Mouse (Mus musculus): Measurements from ENCODE around the gene Lrmda.

Gene Lrmda

GRCm38 (mm10) chr14:22101961-22102805 is 82.7 kb downstream of the Lrmda start:
- DNase-seq: no peak

- DNase-seq: no peak
These were observed 86.3 kb downstream of the Lrmda start for GRCm38 (mm10) chr14:22105855-22106254.

GRCm38 (mm10) chr14:22106777-22107176 is 87.3 kb downstream of the Lrmda start:
- DNase-seq: no peak

GRCm38 (mm10) chr14:22109423-22109822 is 89.9 kb downstream of the Lrmda start:
- DNase-seq: no peak

- DNase-seq: no peak
These were observed 94.2 kb downstream of the Lrmda start for GRCm38 (mm10) chr14:22113463-22114361.

GRCm38 (mm10) chr14:22114651-22115351 is 95.3 kb downstream of the Lrmda start:
- no peak for DNase-seq

- no peak for DNase-seq
These were observed 98.6 kb downstream of the Lrmda start for GRCm38 (mm10) chr14:22118096-22118495.

- no peak for DNase-seq
These were observed 99.0 kb downstream of the Lrmda start for GRCm38 (mm10) chr14:22118512-22118911.

GRCm38 (mm10) chr14:22126276-22126675 is 106.8 kb downstream of the Lrmda start:
- DNase-seq: no peak

GRCm38 (mm10) chr14:22126859-22127258 is 107.3 kb downstream of the Lrmda start:
- no peak for DNase-seq

- DNase-seq: no peak
These were observed 111.6 kb downstream of the Lrmda start for GRCm38 (mm10) chr14:22130950-22131585.

- no peak for DNase-seq
These were observed 119.8 kb downstream of the Lrmda start for GRCm38 (mm10) chr14:22139281-22139680.

- DNase-seq: no peak
These were observed 124.5 kb downstream of the Lrmda start for GRCm38 (mm10) chr14:22144014-22144413.

GRCm38 (mm10) chr14:22145863-22146262 is 126.4 kb downstream of the Lrmda start:
- DNase-seq: no peak

- DNase-seq: no peak
These were observed 127.1 kb downstream of the Lrmda start for GRCm38 (mm10) chr14:22146508-22147044.

GRCm38 (mm10) chr14:22147341-22148024 is 128.0 kb downstream of the Lrmda start:
- no peak for DNase-seq

- no peak for DNase-seq
These were observed 133.2 kb downstream of the Lrmda start for GRCm38 (mm10) chr14:22152701-22153100.

GRCm38 (mm10) chr14:22154096-22154495 is 134.6 kb downstream of the Lrmda start:
- no peak for DNase-seq

- no peak for DNase-seq
These were observed 135.5 kb downstream of the Lrmda start for GRCm38 (mm10) chr14:22155034-22155433.

- DNase-seq: no peak
These were observed 136.1 kb downstream of the Lrmda start for GRCm38 (mm10) chr14:22155512-22156026.

- DNase-seq: no peak
These were observed 137.5 kb downstream of the Lrmda start for GRCm38 (mm10) chr14:22156991-22157390.
